Mouse (Mus musculus): ENCODE data around the gene Ccdc85c.

DNA sequence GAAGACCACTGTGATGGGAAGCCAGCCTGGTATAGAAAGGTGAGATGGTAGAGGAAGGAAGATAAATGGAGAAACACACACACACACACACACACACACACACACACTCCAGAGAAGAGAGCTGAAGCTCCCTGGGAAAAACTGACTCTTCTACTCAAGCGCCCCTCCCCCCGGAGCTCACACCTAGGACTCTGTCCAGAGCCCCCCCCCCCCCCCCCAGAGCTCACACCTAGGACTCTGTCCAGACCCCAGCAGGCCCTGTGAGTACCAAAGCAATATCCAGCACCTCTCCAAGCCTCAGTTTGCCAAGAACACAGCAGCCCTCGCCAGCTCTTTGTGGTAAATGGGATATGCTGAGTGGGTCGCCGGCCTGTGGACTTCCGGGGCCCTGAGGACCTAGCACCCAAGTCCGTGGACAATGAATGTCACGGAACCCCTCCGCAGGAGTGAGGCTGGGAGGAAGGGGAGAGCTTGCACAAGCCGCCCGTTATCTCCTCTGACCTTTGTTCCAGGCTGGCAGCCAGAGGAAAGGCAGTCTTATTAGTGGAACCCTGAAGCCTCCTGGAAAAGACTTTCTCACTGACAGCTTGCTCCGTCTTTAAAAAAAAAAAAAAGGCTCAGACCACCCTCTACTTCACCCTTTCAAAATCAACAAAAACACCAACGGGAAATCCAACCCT is 4.8 kb downstream of the Ccdc85c start:
- no peak for TF ChIP-seq POLR2A (IDR thresholded peaks at IDR 0.05; ENCODE audit: borderline replicate concordance, control insufficient read depth, low read depth, low read length)
- TF ChIP-seq CTCF (IDR thresholded peaks at IDR 0.05; ENCODE audit: control insufficient read depth, insufficient read depth, low read length): no peak
